Mouse (Mus musculus) regulatory T cell (primary cell): Measurements from ENCODE around the gene Lmtk2.

ENCODE experiments used
- in situ Hi-C: fragments of 300-600 bp; cut with MboI, MseI; formaldehyde crosslinking; loops from one replicate; pipeline ENCODE4 v1.15.1; 2025; ENCODE audit warnings: high pct_unique_total_duplicates

Gene Lmtk2

GRCm38 (mm10) chr5:144207478-144207877, 107.2 kb downstream of the Lmtk2 start:
- in situ Hi-C loops: no loop called here

- in situ Hi-C loops: no loop called here
Measured at GRCm38 (mm10) chr5:144214453-144214852, 114.2 kb downstream of the Lmtk2 start.

- in situ Hi-C loops: no loop called here
Measured at GRCm38 (mm10) chr5:144215992-144216391, 115.8 kb downstream of the Lmtk2 start.

- in situ Hi-C loops: no loop called here
Measured at GRCm38 (mm10) chr5:144218061-144218460, 117.8 kb downstream of the Lmtk2 start.

DNA sequence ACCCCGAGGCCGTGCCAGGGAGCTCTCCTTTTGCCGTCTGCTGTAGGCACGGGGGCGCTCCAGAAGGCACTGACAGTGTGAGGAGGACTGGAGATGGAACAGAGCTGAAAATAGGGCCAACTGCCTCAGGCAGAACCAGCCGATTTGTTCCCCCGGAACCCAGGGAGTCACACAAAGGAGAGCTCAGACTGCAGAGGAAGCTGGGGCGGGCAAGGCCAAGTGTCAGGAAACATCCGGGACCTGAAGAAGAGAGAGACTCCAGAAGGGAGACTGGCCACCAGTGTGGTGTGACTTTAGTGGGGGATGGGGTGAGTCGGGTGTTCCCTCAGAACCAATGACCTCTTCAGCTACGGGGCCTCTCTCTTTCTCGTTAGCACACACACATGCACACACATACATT, 119.1 kb downstream of the Lmtk2 start:
- in situ Hi-C loops: no loop called here

DNA sequence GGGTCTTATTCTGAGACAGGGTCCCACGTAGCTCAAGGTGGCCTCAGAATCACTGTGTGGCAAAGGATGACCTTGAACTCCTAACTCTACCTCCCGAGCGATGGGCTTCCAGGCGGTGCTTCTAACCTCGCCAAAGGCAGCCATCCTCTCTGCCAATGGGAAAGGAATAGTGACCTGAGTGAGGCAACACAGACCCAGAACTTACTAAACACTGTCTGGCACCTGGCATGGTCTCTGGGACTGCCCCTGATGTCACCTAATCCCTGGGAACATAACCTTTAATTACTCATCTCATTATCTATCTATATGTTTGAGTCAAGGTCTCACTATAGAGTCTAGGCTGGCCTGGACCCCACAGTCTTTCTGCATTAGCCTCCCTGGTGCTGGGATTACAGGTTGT, 119.7 kb downstream of the Lmtk2 start:
- in situ Hi-C loops: loop anchor here (5.0 kb wide), 2 partner anchors 37 to 1778 kb away; no protein-coding TSS in a partner anchor

- in situ Hi-C loops: loop anchor here (5.0 kb wide), 2 partner anchors 36 to 1779 kb away; no protein-coding TSS in a partner anchor
Measured at GRCm38 (mm10) chr5:144221305-144221704, 121.1 kb downstream of the Lmtk2 start.

- in situ Hi-C loops: loop anchor here (5.0 kb wide), 2 partner anchors 34 to 1781 kb away; no protein-coding TSS in a partner anchor
Measured at GRCm38 (mm10) chr5:144222811-144223502, 122.7 kb downstream of the Lmtk2 start.

GRCm38 (mm10) chr5:144223503-144223862, 123.2 kb downstream of the Lmtk2 start, which contains the start of gene Tecpr1:
Gene Tecpr1 (minus strand): TSS chr5:144223615.
- in situ Hi-C loops: loop anchor here (5.0 kb wide), 2 partner anchors 34 to 1781 kb away; no protein-coding TSS in a partner anchor

- in situ Hi-C loops: loop anchor here (5.0 kb wide), 2 partner anchors 33 to 1782 kb away; no protein-coding TSS in a partner anchor
Measured at GRCm38 (mm10) chr5:144223899-144224816, 123.9 kb downstream of the Lmtk2 start.

GRCm38 (mm10) chr5:144226220-144226619, 126.0 kb downstream of the Lmtk2 start:
- in situ Hi-C loops: no loop called here

DNA sequence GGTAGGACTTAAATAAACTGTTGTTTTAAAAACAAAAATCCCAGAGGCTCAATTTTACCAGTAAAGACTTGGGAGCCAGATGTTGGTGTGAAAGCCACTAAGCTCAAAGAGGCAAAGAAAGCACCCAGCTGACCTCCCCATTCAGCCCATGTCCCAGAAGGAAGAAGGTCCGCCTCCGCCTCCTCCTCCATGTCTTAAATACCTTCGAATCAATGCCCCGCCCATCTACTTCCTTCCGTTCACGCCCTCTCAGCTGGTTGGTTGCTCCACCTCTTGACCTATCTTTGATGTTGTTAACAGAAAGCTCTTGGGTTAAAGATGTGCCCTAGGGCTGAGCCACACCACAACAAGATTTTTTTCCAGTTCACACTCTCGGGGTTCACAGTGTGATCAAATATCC, 130.0 kb downstream of the Lmtk2 start:
- in situ Hi-C loops: no loop called here

DNA sequence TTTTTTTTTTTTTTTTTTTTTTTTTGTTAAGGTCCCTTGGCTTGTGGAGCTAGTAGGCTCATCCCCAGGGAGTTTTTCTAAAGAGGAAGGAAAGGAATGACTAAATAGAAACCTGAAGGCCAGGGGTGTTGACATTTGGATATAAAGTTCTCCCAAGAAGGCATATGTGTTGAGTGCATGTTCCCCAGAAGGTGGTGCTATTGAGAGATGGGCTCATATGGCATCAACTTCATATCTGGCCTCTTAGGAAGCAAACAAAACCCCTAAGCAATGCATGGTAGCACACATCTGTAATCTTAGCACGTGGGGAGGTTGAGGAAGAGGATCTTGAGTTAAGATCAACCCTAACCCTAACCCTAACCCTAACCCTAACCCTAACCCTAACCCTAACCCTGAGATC, 131.2 kb downstream of the Lmtk2 start:
- in situ Hi-C loops: no loop called here

DNA sequence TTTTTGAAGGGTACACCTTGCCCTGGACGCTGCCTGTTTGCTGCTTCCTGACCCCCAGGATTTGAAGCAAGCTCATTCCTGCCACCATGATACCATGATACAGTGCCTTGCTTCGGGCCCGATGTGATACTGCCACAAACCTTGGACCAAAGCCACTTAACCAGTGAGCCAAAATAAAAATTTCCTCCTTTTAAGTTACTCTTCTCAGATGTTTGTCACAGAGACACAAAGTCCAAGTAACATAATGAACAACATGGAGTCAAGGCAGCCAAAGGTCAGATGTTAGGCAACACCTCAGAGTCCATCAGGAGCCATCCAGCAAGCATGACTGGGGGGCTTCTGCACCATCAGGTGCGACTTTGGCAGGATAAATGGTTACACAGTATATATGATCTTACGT, 132.3 kb downstream of the Lmtk2 start:
- in situ Hi-C loops: no loop called here

GRCm38 (mm10) chr5:144234222-144234621, 134.0 kb downstream of the Lmtk2 start:
- in situ Hi-C loops: no loop called here

GRCm38 (mm10) chr5:144234714-144235113, 134.5 kb downstream of the Lmtk2 start:
- in situ Hi-C loops: no loop called here
